Mouse (Mus musculus) monocyte, adult 59 days (primary cell): Measurements from ENCODE around the gene Fbxl5. TPM values are rescaled to one million over a fixed set of nuclear protein-coding genes. Genes with fewer than 3 reads are reported as not detected.

ENCODE experiments used
- total RNA-seq, 2 experiments: library from RNA; stranded (reverse); gene quantifications; one replicate each; pipeline ENCODE4 v1.2.4; 2023

The Fbxl5 gene
- total RNA-seq: 10 to 100 TPM; 89.8 to 94.1 TPM

DNA sequence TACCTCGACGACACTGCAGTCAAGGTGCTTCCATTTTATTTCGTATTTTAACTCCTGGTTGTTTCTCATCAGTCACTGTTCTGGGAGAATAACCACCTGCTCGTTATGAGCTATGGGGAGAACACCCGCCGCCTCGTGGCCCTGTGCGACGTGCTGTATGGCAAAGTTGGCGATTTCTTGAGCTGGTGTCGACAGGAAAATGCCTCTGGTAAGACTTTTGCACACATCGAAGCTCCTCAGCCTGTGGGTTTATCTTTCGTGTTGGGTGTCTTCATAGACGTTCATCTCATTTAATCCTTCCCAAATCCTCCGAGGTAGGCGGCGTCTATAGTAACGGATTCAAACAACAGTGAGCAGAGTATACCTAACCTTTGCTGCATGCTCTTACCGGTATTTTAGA is at the start of gene Fbxl5:
Gene Fbxl5 (minus strand): TSS at position 101 of the 400 bp plus-strand sequence.

DNA sequence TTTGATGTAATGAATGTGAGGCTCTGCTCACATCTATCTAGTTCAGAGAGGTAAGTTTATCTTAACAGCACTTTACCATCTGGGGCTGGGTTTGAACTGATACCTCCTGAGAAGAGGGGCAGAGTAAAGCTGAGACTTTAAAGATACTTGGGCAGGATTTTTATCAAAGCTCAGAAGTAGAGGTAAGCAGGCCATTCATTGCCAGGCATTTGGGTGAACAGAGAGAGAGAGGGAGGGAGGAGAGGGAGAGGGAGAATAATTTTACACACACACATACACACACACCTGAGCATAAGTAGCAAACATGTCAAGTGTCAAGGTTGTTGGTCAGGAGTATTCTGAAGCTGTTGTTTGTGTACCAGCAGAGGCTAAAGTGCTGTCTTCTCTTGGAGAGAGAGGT is 46.8 kb upstream of the Fbxl5 start, which contains the start of gene Cd38:
Gene Cd38 (plus strand): TSS at position 301 of the 400 bp plus-strand sequence.

DNA sequence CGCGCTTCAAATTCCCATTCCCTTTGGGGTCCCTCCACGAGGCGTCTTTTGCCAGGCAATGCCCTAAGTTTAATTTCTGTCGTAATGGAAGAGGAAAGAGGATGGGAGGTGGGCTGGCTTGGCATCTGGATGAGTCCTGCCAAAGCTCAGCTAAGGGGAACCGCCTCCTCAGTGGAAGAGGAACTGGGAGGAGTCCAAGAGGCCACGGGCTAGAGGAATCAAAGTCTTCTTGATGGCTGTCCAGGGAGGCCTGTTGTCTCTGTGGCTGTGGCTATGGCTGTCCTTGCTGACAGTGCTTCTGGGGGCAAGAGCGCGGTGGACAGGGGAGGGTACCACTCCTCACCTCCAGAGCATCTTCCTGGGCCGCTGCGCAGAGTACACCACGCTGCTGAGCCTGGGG is 2.7 kb downstream of the Fbxl5 start, which contains the start of gene Bst1:
Gene Bst1 (plus strand): TSS at position 191 of the 400 bp plus-strand sequence.

Other genes starting within 250 kb of the Fbxl5 start
- gene Cc2d2a, start 159.3 kb downstream of the Fbxl5 start, total RNA-seq: under 1 TPM; 0.45 to 0.64 TPM
- 10 to 100 TPM; 14.1 to 15.0 TPM for gene Bst1, start 2.8 kb downstream of the Fbxl5 start, total RNA-seq
- gene Cd38, start 46.9 kb upstream of the Fbxl5 start, total RNA-seq: 10 to 100 TPM; 19.3 to 19.5 TPM
- gene Gm7879, start 91.5 kb upstream of the Fbxl5 start, total RNA-seq: 1 to 10 TPM; 5.8 to 7.3 TPM
- gene Fgfbp1, start 160.1 kb upstream of the Fbxl5 start, total RNA-seq: not detected